Mouse (Mus musculus) hindbrain, embryonic 10.5 days (tissue): Measurements from ENCODE around the gene Slco3a1. TPM values are rescaled to one million over a fixed set of nuclear protein-coding genes. Genes with fewer than 3 reads are reported as not detected.

Experiments used
- DNase-seq: peaks from one replicate; pipeline ENCODE4 v3.0.0-alpha.2; 2017; ENCODE audit warnings: low spot score
- H3K27ac ChIP-seq: fragments of 300-500 bp; sonication (generic); 2 replicates; pipeline ENCODE4 v1.5.1; 2016; ENCODE audit warnings: mild to moderate bottlenecking, moderate library complexity
- H3K27me3 ChIP-seq: fragments of 300-500 bp; sonication (generic); 2 replicates; pipeline ENCODE4 v1.6.1; 2016; ENCODE audit warnings: mild to moderate bottlenecking; ENCODE audit not compliant: poor library complexity, insufficient read depth, severe bottlenecking
- H3K36me3 ChIP-seq: fragments of 300-500 bp; sonication (generic); 2 replicates; pipeline ENCODE4 v1.6.1; 2016; ENCODE audit warnings: mild to moderate bottlenecking, moderate library complexity
- H3K4me1 ChIP-seq: fragments of 300-500 bp; sonication (generic); replicated peaks from 2 replicates; pipeline ENCODE4 v1.6.1; 2016; ENCODE audit warnings: mild to moderate bottlenecking
- H3K4me3 ChIP-seq: fragments of 300-500 bp; sonication (generic); 2 replicates; pipeline ENCODE4 v1.5.1; 2016; ENCODE audit warnings: mild to moderate bottlenecking, moderate library complexity
- H3K9me3 ChIP-seq: fragments of 300-500 bp; sonication (generic); 2 replicates; pipeline ENCODE4 v1.6.1; 2016; ENCODE audit warnings: mild to moderate bottlenecking, moderate library complexity
- WGBS: fragments of 180-500 bp; shearing (Covaris S2); methylation state at CpG from one replicate; pipeline ENCODE4 v1.1.7; 2016; 5-methylcytosine and 5-hydroxymethylcytosine counted together
- polyA plus RNA-seq: library from polyadenylated mRNA; unstranded; fragments of >200 nt; fragmentation: Nextera tagmentation; extraction: Ambion mirVana; gene quantifications from 2 replicates; pipeline ENCODE4 v1.2.1, GENCODE M21; 2016

The Slco3a1 gene
- polyA plus RNA-seq, 1 experiment from 2014 or later = 10.1 TPM

DNA sequence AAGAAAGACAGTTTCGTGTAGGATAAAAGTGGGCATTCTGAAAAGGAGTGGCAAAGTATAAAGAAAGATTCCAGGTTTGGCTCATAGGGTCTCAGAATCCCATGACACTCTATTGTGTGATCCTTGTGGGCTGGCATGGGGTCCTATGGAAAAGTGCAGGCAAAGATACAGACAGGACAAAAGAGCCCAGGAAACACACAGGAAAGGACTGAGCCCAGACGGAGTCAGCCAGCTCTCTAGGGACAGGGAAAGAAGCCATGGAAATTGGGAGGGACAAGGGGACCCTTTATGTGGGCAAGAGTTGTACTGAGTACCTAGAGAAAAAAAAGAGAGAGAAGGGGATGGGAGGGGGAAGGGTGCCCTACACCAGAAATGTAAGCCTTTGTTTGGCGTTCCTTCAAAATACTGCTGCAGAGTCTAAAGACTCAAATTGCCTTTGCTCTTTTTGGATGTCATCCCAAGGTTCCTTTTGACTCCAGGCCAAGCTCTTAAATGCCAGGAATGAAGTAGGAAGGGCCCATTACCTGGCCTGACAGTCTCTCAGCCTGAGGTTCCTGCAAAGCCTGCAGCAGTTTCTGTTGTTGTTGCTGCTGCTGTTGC is 238.6 kb downstream of the Slco3a1 start:
- peaks cover 6% of the 10 kb centered on the region; the same call in 1 of the 2 replicates for H3K4me1 ChIP-seq
- no peaks in the 10 kb centered on the region for H3K9me3 ChIP-seq
- no peak overlapping the region for H3K27ac ChIP-seq
- no peaks in the 10 kb centered on the region for H3K27me3 ChIP-seq
- no peak overlapping the region for H3K4me3 ChIP-seq
- no peak for DNase-seq
- no peaks in the 10 kb centered on the region for H3K36me3 ChIP-seq
- 75% methylated on average over 3 of the region's 3 CpGs for WGBS

DNA sequence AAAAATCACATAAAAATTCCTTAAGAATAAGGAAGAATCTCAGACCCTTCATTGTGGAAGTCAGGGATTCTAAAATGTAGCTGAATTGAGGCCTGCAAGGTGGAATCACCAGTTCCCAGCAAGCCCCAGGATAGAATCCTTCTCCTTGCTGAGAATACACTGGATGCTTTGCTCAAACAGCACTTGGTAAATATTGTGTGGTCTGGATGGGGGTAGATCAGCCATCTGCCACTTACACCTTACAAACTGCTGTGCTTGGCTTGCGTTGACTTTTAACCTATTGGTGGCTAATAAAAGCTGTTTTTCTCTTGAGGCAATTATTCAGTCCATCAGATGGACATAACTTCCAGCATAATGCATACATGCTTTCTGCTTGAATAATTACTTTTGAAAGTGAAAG is 240.3 kb downstream of the Slco3a1 start:
- DNase-seq = no peak
- WGBS = 81% methylated on average over 1 of the region's 1 CpGs
- no peak overlapping the region for H3K27ac ChIP-seq

DNA sequence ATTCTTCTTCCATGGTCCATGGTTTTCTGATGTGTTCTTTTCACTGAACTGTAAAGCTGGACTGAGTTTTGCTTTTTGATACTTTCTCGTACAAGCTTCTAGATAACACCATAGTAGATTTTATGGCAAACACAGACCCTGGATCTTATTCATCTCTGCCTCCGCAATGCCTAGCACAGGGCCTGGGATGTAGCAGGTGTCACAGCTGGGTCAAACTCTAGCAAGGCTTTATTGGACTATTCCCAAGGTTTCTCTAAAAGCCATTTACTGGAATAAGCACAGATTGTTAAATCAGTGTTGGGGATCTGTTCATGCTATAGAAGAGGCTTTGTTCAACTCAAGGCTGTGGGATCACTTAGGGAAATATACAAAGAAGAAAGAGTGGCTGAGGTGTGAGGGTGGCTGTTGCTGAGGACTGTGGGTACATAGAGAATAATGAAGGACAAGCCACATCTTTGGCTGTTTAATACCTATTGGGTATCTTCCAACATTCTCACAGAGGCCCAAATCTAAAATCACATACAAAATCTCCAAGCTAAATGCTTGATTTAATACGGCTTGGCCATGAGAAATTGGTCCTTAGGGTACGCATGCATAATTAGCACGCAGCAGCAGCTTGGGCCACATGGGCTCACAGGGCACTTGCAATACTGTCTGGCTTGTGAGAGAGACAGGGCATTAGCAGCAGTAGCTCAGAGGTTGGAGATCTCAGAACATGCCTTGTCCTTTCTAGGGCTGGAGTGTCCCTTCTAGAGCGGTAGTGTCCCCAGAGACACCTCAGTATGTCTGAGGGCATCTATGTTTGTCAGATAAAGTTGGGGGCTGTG is 241.1 kb downstream of the Slco3a1 start:
- Histone ChIP-seq H3K27ac (no peak overlapping the region), H3K36me3 (no peaks in the 10 kb centered on the region), H3K4me3 (no peak overlapping the region), H3K4me1 (peaks cover 6% of the 10 kb centered on the region; the same call in 1 of the 2 replicates), H3K9me3 (no peaks in the 10 kb centered on the region), H3K27me3 (no peaks in the 10 kb centered on the region)
- DNase-seq = no peak
- 90% methylated on average over 6 of the region's 6 CpGs for WGBS

More for the DNA sequence above, 240.3 kb downstream of the Slco3a1 start:
- no peak overlapping the region for H3K4me3 ChIP-seq
- H3K27me3 ChIP-seq = no peaks in the 10 kb centered on the region
- no peaks in the 10 kb centered on the region for H3K36me3 ChIP-seq
- no peaks in the 10 kb centered on the region for H3K9me3 ChIP-seq
- peaks cover 6% of the 10 kb centered on the region; the same call in 1 of the 2 replicates for H3K4me1 ChIP-seq

DNA sequence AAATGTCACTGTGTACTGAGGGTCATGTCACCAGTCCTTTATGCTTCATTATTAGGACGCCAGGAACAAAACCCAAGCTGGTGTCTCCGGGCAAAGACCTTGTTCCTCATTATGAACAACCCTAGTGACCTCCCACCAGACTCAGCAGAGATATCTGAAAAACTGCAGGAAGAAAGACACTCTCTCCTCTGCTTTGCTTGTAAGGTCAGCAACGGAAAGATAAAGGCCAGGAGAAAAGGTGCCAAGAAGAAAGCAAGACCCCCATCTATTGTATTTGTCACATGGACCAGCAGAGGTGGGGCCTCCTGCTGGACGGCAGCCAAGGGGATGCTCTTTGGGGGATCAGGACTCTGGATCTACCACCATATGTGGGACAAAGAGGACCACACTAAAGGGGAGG is 243.0 kb downstream of the Slco3a1 start:
- Histone ChIP-seq H3K4me3 (no peak overlapping the region), H3K27ac (no peak overlapping the region), H3K27me3 (no peaks in the 10 kb centered on the region), H3K4me1 (peaks cover 6% of the 10 kb centered on the region; the same call in 1 of the 2 replicates), H3K36me3 (no peaks in the 10 kb centered on the region), H3K9me3 (no peaks in the 10 kb centered on the region)
- no peak for DNase-seq
- WGBS = 47% methylated on average over 4 of the region's 4 CpGs

DNA sequence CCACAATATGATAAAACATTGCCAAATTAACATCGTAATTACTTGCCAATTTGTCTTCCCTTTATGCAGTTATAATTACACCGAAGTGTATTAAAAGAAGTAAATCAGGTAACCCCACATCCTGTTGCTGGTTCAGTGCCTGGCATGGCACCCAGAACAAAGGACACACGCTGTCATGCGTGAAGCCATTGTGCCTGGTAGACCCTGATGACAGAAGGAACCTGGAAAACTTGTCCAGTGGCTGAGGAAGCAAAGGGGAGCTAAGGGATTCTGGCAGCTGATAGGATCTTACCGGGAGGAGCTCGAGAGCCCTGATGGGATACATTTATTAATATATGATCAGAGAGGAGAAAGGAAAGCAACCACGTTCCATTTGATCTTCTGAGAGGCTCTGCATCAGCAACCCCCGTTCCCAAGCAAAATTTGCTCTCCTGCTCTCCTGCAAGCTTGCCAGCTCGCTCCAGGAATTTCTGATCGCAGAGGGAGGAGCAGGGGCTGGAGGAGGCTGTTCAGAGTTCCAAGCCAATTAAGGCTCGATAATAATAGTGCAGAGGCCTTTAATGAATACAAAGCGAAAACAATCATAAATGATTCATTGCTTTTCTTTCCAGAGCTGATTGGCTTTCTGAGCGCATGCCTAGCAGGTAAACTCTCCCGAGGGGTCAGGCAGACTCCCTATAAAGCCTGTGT is 250.8 kb downstream of the Slco3a1 start:
- DNase-seq = no peak
- 69% methylated on average over 14 of the region's 14 CpGs for WGBS
- no peaks in the 10 kb centered on the region for H3K9me3 ChIP-seq
- no peaks in the 10 kb centered on the region for H3K27me3 ChIP-seq
- no peak overlapping the region for H3K27ac ChIP-seq
- peaks cover 13% of the 10 kb centered on the region for H3K4me1 ChIP-seq
- no peak overlapping the region for H3K4me3 ChIP-seq
- no peaks in the 10 kb centered on the region for H3K36me3 ChIP-seq

DNA sequence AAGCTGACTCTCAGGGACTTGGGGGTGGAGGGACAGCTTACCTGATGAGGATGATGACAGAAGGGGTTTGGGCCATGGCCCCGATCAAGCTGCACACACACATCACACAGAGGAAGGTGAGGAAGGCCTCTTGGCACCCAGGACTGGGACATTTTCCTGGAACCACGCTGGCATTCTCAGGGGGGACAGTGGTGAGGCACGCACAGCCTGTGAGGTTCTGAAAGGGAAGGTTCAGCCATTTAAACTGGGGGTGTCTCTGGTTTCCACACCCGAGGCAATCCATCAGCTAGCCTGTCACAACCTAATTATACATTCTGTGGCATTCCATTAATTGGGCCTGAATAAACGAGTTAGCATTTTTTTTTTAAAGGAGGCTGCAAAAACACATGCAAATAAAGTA is 251.5 kb downstream of the Slco3a1 start:
- 0 out of 2 replicates have a peak overlapping the region, but pooled peaks have one; percentile 35 for H3K27ac ChIP-seq
- 72% methylated on average over 5 of the region's 5 CpGs for WGBS
- no peaks in the 10 kb centered on the region for H3K36me3 ChIP-seq

DNA sequence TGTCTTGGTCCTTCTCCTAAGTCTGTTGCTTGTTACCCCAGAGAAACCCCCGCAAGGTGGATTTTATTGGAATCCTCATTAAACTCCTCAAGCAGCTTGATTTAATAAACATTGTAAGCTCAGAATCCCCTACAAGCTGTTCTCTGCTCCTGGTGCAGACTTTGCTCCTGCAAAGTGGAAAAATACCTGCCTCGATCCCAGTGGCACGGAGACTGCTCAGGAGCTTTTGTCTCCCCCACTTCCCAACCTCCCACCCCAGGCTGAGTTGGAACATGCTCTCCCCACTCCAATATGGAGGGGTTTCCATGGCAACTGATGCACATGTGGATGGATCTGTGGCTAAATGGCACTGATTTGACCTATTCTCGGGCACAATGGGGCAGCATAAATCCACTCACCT is 268.0 kb downstream of the Slco3a1 start:
- no peak overlapping the region for H3K4me3 ChIP-seq
- no peaks in the 10 kb centered on the region for H3K36me3 ChIP-seq
- no peaks in the 10 kb centered on the region for H3K27me3 ChIP-seq
- H3K9me3 ChIP-seq = no peaks in the 10 kb centered on the region
- 85% methylated on average over 4 of the region's 4 CpGs for WGBS
- H3K4me1 ChIP-seq = no peaks in the 10 kb centered on the region
- H3K27ac ChIP-seq = no peak overlapping the region
- DNase-seq = no peak

More for the DNA sequence above, 251.5 kb downstream of the Slco3a1 start:
- Histone ChIP-seq H3K4me3 (no peak overlapping the region), H3K27me3 (no peaks in the 10 kb centered on the region), H3K4me1 (peaks cover 13% of the 10 kb centered on the region), H3K9me3 (no peaks in the 10 kb centered on the region)
- no peak for DNase-seq

DNA sequence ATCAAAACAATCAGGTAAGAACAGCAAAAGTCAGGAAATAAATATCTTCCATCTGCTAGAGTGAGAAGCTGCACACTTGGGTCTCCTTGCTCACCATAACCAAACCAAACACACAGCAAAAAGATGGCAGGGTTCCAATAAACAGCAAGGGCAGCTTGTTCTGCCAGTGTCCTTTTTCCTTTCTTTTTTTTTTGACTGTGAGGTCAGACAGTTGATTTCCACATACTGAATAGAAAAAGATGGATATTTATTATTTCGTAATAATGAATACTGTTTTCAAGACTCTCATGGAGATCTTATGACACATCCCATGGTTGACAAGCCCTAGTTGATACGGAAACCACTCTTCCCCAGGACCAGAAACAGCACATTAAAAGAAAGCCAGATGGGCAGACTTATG is 274.2 kb downstream of the Slco3a1 start:
- Histone ChIP-seq H3K36me3 (no peaks in the 10 kb centered on the region), H3K9me3 (no peaks in the 10 kb centered on the region), H3K27ac (no peak overlapping the region), H3K27me3 (no peaks in the 10 kb centered on the region), H3K4me3 (no peak overlapping the region), H3K4me1 (no peaks in the 10 kb centered on the region)
- no peak for DNase-seq
- WGBS = 93% methylated on average over 2 of the region's 2 CpGs

DNA sequence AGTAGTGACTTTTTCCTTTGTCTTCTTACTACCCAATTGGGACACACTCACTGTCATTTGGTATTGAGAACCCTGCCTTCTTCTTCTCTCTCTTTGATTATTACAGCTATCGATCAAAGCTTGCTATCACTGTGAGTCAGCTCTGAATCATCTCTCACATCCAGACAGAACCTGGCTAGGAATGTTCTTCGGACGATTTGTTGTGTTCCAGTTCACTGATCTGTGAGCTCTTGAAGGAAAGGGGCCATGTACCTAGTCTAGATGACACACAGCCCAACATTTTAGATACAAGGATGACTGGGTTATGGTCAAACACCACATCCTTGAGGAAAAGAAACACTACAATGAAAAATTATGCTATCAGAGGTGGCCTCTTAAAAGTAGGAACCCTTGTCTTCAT is 275.2 kb downstream of the Slco3a1 start:
- no peak overlapping the region for H3K4me3 ChIP-seq
- DNase-seq = no peak
- no peaks in the 10 kb centered on the region for H3K36me3 ChIP-seq
- 86% methylated on average over 3 of the region's 3 CpGs for WGBS
- H3K27ac ChIP-seq = no peak overlapping the region
- no peaks in the 10 kb centered on the region for H3K4me1 ChIP-seq
- H3K9me3 ChIP-seq = no peaks in the 10 kb centered on the region
- H3K27me3 ChIP-seq = no peaks in the 10 kb centered on the region

DNA sequence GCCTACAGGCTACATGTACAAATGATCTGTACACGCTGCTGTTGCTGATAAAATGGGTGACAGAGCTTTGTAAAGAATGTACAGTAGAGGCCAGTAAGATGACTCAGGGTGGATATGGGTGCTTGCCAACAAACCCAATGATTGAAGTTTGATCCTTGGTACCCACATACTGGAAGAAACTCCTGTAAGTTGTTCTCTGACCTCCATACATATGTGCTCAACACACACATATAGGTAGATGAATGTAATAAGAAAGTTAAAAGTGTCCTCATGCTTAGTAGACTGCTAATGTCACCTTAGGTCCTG is 284.5 kb downstream of the Slco3a1 start:
- no peak for DNase-seq
- Histone ChIP-seq H3K27ac (no peak overlapping the region), H3K36me3 (no peaks in the 10 kb centered on the region), H3K9me3 (no peaks in the 10 kb centered on the region), H3K27me3 (no peaks in the 10 kb centered on the region), H3K4me1 (no peaks in the 10 kb centered on the region), H3K4me3 (no peak overlapping the region)
- 82% methylated on average over 1 of the region's 1 CpGs for WGBS

DNA sequence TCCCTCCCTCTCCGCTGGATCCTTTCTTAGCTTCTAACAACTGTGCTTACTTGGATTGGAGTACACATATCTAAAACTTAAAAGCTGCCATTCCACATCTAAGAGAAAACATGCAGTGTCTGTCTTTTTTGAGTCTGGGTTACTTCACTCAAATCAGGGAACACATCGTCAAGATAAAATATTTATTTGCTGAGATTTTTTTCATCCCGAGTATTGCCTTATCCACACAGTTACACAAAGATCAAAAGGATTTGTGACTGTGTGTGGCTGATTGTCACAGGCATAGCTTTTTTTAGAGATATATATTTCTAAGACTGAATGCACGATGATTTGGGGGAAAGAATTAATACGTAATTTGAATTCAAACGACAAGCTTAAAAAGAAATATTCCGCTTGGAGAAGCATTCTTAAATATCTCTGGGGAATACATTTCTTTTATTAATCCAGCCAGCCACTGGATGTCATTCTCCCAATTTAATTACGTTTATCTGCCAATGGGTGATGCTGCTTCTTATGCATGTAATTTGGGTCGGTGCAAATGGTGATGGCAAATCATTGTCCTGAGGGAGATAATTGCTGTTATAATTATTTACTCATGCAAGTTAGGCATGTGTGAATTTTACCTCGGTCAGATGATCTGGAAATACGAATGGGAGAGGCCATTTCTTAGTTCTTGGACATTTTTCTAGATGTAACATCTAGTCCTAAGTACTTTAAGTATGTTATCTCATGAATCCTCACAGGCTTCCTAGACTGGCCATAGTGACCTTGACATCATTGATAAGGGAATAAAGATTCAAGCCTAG is 285.1 kb downstream of the Slco3a1 start:
- 90% methylated on average over 11 of the region's 11 CpGs for WGBS
- DNase-seq = no peak

DNA sequence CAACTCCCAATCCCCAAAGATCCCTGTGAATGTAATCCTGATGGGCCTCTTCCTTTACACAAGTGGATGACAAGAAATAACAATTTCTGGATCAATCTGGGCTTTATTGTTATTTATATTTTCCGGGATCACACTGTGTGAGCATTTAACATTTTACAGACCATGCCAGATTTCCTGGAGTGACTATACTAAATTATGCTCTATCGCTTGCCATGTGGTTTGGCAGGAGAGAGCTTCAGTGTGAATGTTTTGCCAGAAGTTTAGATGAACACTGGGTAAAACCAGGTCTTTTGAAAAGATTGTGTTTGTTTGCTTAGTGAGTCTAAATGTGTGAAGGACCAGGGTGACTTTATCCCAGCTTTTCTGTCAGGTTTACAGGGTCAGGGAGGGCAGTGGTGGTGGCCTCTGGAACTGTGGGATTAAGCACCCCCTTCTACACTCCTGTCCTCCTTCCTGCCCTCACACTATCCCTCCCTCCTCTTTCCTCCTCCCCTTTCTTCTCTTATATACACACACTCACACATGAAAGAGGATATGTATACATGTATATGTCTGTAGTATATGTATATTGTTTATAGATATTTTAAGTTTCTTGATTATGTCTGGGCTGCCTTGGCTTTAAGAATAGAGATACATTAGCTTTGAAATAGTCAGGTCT is 287.9 kb downstream of the Slco3a1 start:
- no peaks in the 10 kb centered on the region for H3K36me3 ChIP-seq
- no peaks in the 10 kb centered on the region for H3K27me3 ChIP-seq
- WGBS = 96% methylated on average over 2 of the region's 2 CpGs
- no peaks in the 10 kb centered on the region for H3K4me1 ChIP-seq
- H3K4me3 ChIP-seq = no peak overlapping the region
- no peaks in the 10 kb centered on the region for H3K9me3 ChIP-seq
- H3K27ac ChIP-seq = no peak overlapping the region
- DNase-seq = no peak

More for the DNA sequence above, 285.1 kb downstream of the Slco3a1 start:
- no peak overlapping the region for H3K27ac ChIP-seq
- no peaks in the 10 kb centered on the region for H3K27me3 ChIP-seq
- no peaks in the 10 kb centered on the region for H3K36me3 ChIP-seq
- no peaks in the 10 kb centered on the region for H3K9me3 ChIP-seq
- H3K4me3 ChIP-seq = no peak overlapping the region
- no peaks in the 10 kb centered on the region for H3K4me1 ChIP-seq
